Mouse (Mus musculus) monocyte, adult 2 months (primary cell): ENCODE measurements around the gene Primpol.

Experiments used
- DNase-seq, 2 experiments: peaks; one replicate each; pipeline ENCODE4 v3.0.0; 2022; ENCODE audit warnings: low spot score in 2 of 2, low read depth in 1 of 2

Primpol gene

DNA sequence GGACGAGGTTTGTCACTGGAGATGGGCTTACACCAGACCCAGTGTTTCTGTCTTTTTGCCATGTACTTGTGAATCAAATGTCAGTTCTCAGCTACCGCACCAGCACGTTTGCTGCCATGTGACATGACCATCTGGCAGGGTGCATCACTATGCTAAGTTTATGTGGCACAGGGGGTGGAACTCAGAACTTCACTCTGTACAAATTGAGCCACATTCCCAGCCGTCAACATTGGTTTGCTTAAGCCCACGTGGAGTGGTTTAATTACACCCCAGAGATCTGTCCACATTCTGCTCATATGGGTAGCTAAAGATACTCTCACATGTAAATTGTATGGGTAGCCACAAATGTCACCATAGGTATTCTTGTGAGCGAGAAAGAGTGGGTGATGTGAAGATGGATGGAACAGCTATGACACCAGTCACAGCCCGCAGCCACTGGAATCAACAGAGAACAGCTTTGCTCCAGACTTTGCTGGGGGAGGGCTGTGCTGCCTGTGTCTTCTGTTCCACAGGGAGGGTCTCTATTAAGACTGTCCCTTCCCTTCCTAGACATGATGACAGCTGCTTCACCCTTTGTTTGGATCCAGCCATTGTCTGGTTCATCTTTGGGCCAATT is 50.0 kb downstream of the Primpol start:
- no peak for DNase-seq

DNA sequence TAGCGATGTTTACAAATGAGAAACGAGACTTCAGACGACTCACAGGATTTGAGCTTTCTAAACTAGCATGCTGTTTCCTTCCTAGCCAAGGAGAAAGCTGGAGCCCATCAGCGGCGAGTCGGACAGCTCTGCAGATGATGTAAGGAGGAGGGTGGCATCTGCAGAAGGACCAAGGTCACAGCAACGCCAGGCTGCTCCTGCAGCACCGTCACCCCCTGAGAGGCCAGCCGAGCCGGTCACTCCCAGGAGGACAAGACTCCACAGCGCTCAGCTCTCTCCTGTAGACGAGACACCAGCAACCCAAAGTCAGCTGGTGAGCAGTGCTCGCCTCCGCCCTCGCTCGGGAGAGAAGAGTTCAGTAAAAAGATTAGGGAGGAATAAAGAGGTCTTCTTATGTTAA is 54.7 kb downstream of the Primpol start:
- no peak for DNase-seq

DNA sequence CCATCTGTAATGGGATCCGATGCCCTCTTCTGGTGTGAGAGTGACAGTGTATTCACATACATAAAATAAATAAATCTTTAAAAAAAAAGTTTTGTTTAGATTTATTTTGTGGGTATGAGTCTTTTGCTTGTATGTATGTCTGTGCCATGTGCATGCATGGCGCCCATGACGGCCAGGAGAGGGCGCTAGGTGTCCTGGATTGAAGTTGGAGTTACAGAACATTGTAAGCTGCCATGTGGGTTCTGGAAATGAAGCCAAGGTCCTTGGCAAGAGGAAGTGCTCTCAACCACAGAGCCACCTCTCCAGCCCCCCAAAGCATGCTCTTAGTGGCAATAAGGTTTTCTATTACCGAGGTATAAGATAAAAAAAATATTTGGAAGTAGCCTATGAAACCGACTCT is 57.6 kb downstream of the Primpol start:
- DNase-seq: peak in 1 of 2 experiments; percentile 14

GRCm38 (mm10) chr8:46552441-46552765 is 64.6 kb downstream of the Primpol start:
- DNase-seq: no peak

- peak; percentile 99 for DNase-seq
Measured at GRCm38 (mm10) chr8:46551615-46552440, 65.2 kb downstream of the Primpol start, which contains the start of gene Cenpu. Gene Cenpu (plus strand): TSS chr8:46552028.

- no peak for DNase-seq
Measured at GRCm38 (mm10) chr8:46551029-46551428, 66.0 kb downstream of the Primpol start.

GRCm38 (mm10) chr8:46550058-46550457 is 67.0 kb downstream of the Primpol start:
- DNase-seq: no peak

DNA sequence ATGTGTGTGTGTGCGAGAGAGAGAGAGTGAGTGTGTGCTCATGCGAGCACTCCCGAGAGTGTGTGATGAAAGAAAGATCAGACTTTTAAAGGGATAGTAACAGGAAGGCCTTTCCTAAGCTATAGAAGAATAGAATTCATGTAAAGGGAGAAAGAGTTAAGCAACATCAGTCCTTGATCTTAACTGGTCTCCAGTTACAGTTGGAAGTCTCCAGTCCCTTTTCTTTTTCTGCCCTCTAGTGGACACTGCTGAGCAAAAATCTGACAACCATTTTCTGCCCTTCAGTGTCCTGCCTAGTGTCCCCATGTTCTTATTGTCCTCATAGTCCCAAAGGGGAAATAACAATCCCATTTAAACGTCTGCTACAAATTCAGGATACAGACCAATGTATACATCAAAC is 69.8 kb downstream of the Primpol start:
- DNase-seq: no peak

DNA sequence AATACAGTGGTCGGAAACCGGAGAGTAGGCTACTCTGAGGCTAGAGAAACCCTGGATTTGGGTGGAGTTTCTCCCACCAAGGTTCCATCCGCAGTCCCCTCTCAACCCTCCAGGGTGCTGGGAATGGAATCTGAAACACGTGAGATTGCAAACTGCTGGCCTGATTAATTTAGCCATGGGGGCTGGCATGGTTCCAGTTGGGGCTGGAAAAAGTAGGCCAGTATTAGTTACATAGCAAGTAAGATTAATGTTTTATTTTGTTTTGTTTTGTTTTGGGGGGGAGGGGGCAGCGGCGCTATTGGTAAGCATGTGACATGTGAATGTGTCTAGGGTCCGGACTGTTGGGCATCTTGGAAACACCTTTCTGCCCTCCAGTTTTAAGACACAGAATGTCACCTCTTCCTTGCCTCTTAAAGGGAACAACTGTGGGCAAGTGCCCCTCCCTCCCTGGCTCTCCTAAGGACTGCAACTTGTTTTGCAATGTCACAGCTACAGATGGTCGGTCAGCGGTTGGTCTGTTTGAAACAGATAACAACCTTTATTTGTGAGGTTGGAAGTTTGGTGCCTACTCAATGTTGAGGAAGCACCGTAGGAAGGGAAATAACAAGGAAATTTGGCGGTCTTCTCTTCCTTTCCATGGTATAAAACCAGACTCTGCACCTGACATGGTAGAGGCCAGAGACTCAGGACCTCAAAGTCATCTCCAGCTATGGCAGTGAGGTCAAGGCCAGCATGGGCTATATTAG is 70.4 kb downstream of the Primpol start:
- DNase-seq: no peak

DNA sequence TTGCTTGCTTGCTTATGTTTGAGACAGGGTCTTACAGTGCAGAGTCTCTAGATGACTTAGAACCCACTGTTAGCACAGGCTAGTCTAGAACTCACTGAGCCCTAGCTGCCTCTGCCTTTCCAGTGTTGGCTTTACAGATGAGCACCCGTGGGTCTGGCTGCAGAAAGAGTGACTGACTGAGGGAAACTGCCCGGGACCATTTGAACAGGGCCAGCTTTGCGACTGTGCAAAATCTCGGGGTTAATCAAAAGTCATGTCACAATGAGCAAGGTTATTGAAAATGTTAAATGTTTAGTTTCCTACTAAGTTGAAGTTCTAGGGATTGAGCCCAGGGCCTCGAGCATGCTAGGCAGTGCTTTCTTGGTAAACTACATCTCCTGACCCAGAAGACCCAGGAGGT is 71.2 kb downstream of the Primpol start:
- DNase-seq: no peak

GRCm38 (mm10) chr8:46543662-46544061 is 73.3 kb downstream of the Primpol start:
- DNase-seq: no peak

DNA sequence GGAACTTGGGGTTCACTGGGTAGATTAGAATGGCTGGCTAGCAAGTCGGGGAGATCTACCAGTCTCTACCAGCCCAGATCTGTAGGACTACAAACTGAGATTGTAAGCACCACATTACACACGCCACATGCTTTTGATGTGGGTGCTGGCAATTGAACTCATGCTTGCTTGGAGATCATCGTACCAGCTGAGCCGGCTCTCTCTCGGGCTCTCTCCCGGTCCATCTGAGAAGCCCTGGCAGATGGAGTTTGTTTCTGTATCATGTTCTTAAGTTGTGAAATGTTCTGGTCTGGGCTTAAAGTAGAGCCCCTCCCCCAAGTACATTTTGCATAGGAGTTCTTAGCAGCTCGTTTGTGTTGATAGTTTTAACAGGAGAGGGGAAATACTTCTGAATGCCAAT is 73.8 kb downstream of the Primpol start:
- DNase-seq: no peak

DNA sequence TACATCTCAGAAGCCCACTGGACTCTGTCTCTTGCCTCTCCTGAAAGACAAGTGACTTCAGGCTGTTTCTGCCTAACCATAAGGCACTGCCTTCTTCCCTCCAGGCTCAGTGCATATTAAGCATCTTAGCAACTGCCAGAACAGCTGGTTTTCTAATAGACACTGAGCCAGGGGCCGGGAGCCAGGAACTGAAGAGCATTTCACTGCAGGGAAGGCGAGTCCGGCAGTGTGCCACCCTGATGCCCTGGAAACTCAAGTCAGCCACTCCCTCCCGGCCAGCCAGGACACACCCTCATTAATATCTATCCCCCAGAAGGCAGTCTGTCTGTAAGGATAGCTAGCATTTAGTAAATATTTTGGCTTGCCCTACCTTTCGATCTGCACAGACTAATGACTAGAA is 77.3 kb downstream of the Primpol start:
- no peak for DNase-seq

DNA sequence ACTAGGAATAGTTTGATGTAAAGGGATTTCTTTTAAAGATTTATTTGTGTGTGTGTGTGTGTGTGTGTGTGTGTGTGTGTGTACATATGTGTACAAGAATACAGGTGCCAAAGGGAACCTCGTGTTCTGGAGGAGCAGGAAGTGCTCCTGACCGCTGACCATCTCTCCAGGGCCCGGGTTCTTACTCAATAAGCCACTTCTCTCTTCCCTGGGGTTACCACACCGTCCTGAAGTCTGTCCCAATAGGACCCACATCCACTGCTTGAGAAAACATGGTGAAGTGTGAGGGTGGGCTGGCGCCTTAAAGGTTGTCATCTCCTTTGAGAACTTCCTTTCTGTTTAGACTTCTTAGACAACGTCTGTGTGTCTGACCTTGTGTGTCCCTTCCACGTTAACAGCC is 83.1 kb downstream of the Primpol start:
- peak in 1 of 2 experiments; percentile 8 for DNase-seq

GRCm38 (mm10) chr8:46530541-46530940 is 86.5 kb downstream of the Primpol start:
- DNase-seq: no peak

GRCm38 (mm10) chr8:46529508-46529907 is 87.5 kb downstream of the Primpol start:
- DNase-seq: no peak

- no peak for DNase-seq
Measured at GRCm38 (mm10) chr8:46526821-46527220, 90.2 kb downstream of the Primpol start.

DNA sequence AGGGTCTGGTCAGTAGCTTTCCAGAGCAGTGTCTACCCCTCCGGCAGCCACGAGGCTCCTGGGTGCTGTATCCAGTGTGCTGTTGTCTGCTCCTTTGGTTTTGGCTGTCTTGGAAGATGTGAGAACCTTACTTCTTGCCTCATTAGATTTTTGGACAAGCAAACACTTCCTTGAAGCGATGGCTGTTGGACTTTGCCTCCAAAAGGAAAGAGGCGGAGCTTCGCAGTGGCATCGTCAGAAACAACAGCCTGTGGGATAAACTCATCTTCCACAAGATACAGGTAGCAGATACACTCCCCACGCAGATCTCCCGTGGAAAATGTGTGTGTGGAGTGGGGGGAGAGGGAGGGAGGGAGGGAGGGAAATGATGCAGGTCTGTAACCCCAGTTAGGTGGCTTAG is 90.9 kb downstream of the Primpol start:
- no peak for DNase-seq
